9 mouse cellular contexts compared by ENCODE assay signal in the genomic region with DNA sequence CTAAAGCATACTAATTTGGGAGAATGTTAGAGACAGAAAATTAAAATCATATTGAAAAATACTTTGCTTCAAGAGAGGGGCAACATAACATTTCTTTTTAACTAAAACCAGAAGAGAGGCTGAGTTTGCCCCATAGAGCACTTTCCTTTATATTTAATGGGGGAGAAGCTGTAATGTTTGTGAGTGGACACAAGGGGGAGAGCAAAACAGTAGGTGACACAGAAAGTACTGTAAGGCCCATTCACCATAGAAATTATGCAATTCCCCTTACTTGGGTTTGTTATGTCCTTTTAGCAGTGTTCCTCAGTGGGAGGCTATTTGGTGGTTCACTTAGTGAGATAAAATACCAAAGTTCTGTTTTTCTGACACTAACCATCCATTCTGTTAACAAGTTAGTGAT. TPM values are rescaled to one million over a fixed set of nuclear protein-coding genes. Genes with fewer than 3 reads are reported as not detected.
DNase-seq lines count a peak whose midpoint lies in the region; ATAC-seq and TF ChIP-seq lines count a peak whose summit lies in the region.
"Had no signal": no experiment of that assay in that cellular context is flagged by ENCODE, and none has a peak within 500 bp of the region (broad histone marks: within the 10 kb centered on the region; RNA-seq: fewer than 3 reads in every experiment).

No protein-coding gene starts in this region.

- no peaks in the 10 kb centered on the region for H3K4me1 ChIP-seq in lung, adult 2 months (ENCODE audit: control insufficient read depth, insufficient read depth, low read length)

- no peak for TF ChIP-seq POLR2A in lung, adult 2 months (IDR thresholded peaks at IDR 0.05; ENCODE audit: borderline replicate concordance, extremely low read depth, low read depth, low read length)

- ATAC-seq in megakaryocyte-erythroid progenitor cell, adult 5-6 weeks (replicated peaks; ENCODE audit: low FRiP score, low TSS enrichment, poor library complexity, severe bottlenecking): peak; percentile 73; the same call in 1 of the 2 replicates

- H3K4me3 ChIP-seq in lung, adult 2 months (replicated peaks; ENCODE audit: extremely low read depth, low read depth, low read length): no peak overlapping the region
- H3K4me3 ChIP-seq: erythroblast, embryonic 14.5 days had no signal

- intact Hi-C loops in heart, postnatal 36 days (cut with DNase I): loop anchor here (5.0 kb wide), 1 partner anchor 250 kb away; no protein-coding TSS in a partner anchor

- peak; percentile 44; the same call in 1 of the 2 replicates for TF ChIP-seq CTCF in lung, adult 2 months (IDR thresholded peaks at IDR 0.05; ENCODE audit: insufficient read depth, low read length)

- DNase-seq in heart, adult 11 months: peak; percentile 24
- DNase-seq in heart, postnatal 36 days: no peak
- no peak for DNase-seq in lung, adult 2 months
- no peak for DNase-seq in lung, postnatal 4 days
- peak; percentile 17 for DNase-seq in R1 (ENCODE audit: low read depth, low spot score)
- no peak for DNase-seq in adrenal gland, adult 8-10 months
- DNase-seq in layer of hippocampus, postnatal 10 days (ENCODE audit: low spot score in 2 of 2): no peak

RNA-seq across cellular contexts. Expression of a gene that starts 14.7 kb away (rescaled TPM):
- not detected for total RNA-seq in heart, postnatal 36 days (2021)
- not detected in 2 replicates for polyA plus RNA-seq in lung, adult 2 months (2012; rRNA removed)
- total RNA-seq in megakaryocyte-erythroid progenitor cell, adult 5-6 weeks (2014; fragmentation: Nextera tagmentation): not detected in 2 replicates
- not detected in 2 replicates for total RNA-seq in megakaryocyte-erythroid progenitor cell, adult 5-6 weeks (2017)
- total RNA-seq in adrenal gland, adult 8-10 months (2022): not detected
- total RNA-seq in layer of hippocampus, postnatal 10 days (2021): not detected
- polyA plus RNA-seq: erythroblast, embryonic 14.5 days had no signal

RNA-seq across cellular contexts. Expression of a gene that starts 32.8 kb away (rescaled TPM):
- total RNA-seq in heart, postnatal 36 days (2021): 1 to 10 TPM; 3.4 to 3.5 TPM
- polyA plus RNA-seq in lung, adult 2 months (2012; rRNA removed): 1.3 and 3.7 TPM in 2 replicates
- not detected in 2 replicates for total RNA-seq in megakaryocyte-erythroid progenitor cell, adult 5-6 weeks (2014; fragmentation: Nextera tagmentation)
- total RNA-seq in megakaryocyte-erythroid progenitor cell, adult 5-6 weeks (2017): not detected in 2 replicates
- 10 to 100 TPM; 11.9 to 15.5 (median 14.8) TPM for total RNA-seq in adrenal gland, adult 8-10 months (2022)
- 1 to 10 TPM; 1.3 to 2.1 TPM for total RNA-seq in layer of hippocampus, postnatal 10 days (2021)
- polyA plus RNA-seq: erythroblast, embryonic 14.5 days had no signal

Comparison
In these comparisons a context has a peak if more than half of its experiments do, and no peak if none do; other contexts are left out.
1. DNase-seq: peak in heart, adult 11 months (single experiment) and R1 (single experiment); none in heart, postnatal 36 days (0 of 2), lung, adult 2 months (single experiment), lung, postnatal 4 days (0 of 2), adrenal gland, adult 8-10 months (single experiment) and layer of hippocampus, postnatal 10 days (0 of 2).